Mouse (Mus musculus) neural tube, embryonic 11.5 days (tissue): Measurements from ENCODE around the gene Rassf5. TPM values are rescaled to one million over a fixed set of nuclear protein-coding genes. Genes with fewer than 3 reads are reported as not detected.

Source experiments
- ATAC-seq: fragments of 200-750 bp; cut with Nextera tagmentation; 2 replicates; pipeline ENCODE4 v1.8.0; 2017; ENCODE audit warnings: moderate number of reproducible peaks, mild to moderate bottlenecking, moderate TSS enrichment, moderate library complexity; ENCODE audit not compliant: insufficient read depth, low FRiP score, low TSS enrichment
- DNase-seq: peaks from one replicate; pipeline ENCODE4 v3.0.0-alpha.2; 2015; ENCODE audit warnings: low spot score
- H3K27ac ChIP-seq: fragments of 300-500 bp; sonication (generic); 2 replicates; pipeline ENCODE4 v1.5.1; 2014; ENCODE audit warnings: low read depth, mild to moderate bottlenecking, low read length
- H3K27me3 ChIP-seq: fragments of 300-500 bp; sonication (generic); 2 replicates; pipeline ENCODE4 v1.6.1; 2014; ENCODE audit warnings: mild to moderate bottlenecking, low read length, mixed read lengths; ENCODE audit not compliant: control insufficient read depth, insufficient read depth
- H3K36me3 ChIP-seq: fragments of 300-500 bp; sonication (generic); 2 replicates; pipeline ENCODE4 v1.6.1; 2014; ENCODE audit warnings: mild to moderate bottlenecking, low read length, moderate library complexity, mixed read lengths; ENCODE audit not compliant: control insufficient read depth, insufficient read depth
- H3K4me1 ChIP-seq: fragments of 300-500 bp; sonication (generic); 2 replicates; pipeline ENCODE4 v1.6.1; 2014; ENCODE audit warnings: low read length, mixed read lengths; ENCODE audit not compliant: control insufficient read depth, insufficient read depth
- H3K4me2 ChIP-seq: fragments of 300-500 bp; sonication (generic); 2 replicates; pipeline ENCODE4 v1.6.1; 2014; ENCODE audit warnings: low read depth, mild to moderate bottlenecking, moderate library complexity
- H3K4me3 ChIP-seq: fragments of 300-500 bp; sonication (generic); 2 replicates; pipeline ENCODE4 v1.5.1; 2014; ENCODE audit warnings: low read depth, low read length
- H3K9ac ChIP-seq: fragments of 300-500 bp; sonication (generic); 2 replicates; pipeline ENCODE4 v1.6.1; 2014; ENCODE audit warnings: mild to moderate bottlenecking, low read length
- H3K9me3 ChIP-seq: fragments of 300-500 bp; sonication (generic); 2 replicates; pipeline ENCODE4 v1.6.1; 2016; ENCODE audit warnings: low read length; ENCODE audit not compliant: control insufficient read depth
- WGBS: fragments of 180-500 bp; shearing (Covaris S2); extraction: QIAGEN DNeasy Blood & Tissue Kit; methylation state at CpG from one replicate; pipeline ENCODE4 v1.1.7; 2014; 5-methylcytosine and 5-hydroxymethylcytosine counted together
- polyA plus RNA-seq: library from polyadenylated mRNA; unstranded; fragments of >200 nt; fragmentation: Nextera tagmentation; extraction: Ambion mirVana; gene quantifications from 2 replicates; pipeline ENCODE4 v1.2.1, GENCODE M21; 2014

Gene Rassf5
- polyA plus RNA-seq, 1 experiment from 2014 or later = 1.2 TPM

DNA sequence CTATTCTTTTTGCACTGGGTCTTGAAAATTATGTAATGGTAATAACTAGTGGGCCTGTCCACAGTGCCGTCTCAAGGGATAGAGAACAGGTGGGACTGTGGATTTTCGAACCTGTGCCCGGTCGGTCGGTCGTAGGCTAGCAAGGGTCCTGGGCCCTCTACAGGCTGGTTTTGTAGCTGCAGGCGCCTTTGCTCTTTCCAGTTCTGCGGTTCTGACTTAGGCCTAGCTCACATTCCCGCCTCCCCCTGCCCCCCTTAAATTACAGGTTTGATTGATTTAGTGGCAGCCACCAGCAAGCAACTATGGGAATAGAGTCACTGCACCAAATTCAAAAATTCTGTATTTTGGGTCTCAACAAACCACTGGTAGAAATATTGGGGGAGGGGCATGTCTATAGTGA, 868 bp upstream of the Rassf5 start:
- DNase-seq (peak; percentile 50), ATAC-seq (peak; percentile 39)
- H3K9me3 ChIP-seq = no peaks in the 10 kb centered on the region
- peak overlapping the region; percentile 86 for H3K4me2 ChIP-seq
- H3K27ac ChIP-seq = no peak overlapping the region
- peaks cover 23% of the 10 kb centered on the region for H3K27me3 ChIP-seq
- H3K4me3 ChIP-seq = peak overlapping the region; percentile 61
- H3K9ac ChIP-seq = no peak overlapping the region
- no peaks in the 10 kb centered on the region for H3K36me3 ChIP-seq
- 7% methylated on average over 9 of the region's 9 CpGs for WGBS
- H3K4me1 ChIP-seq = no peaks in the 10 kb centered on the region

DNA sequence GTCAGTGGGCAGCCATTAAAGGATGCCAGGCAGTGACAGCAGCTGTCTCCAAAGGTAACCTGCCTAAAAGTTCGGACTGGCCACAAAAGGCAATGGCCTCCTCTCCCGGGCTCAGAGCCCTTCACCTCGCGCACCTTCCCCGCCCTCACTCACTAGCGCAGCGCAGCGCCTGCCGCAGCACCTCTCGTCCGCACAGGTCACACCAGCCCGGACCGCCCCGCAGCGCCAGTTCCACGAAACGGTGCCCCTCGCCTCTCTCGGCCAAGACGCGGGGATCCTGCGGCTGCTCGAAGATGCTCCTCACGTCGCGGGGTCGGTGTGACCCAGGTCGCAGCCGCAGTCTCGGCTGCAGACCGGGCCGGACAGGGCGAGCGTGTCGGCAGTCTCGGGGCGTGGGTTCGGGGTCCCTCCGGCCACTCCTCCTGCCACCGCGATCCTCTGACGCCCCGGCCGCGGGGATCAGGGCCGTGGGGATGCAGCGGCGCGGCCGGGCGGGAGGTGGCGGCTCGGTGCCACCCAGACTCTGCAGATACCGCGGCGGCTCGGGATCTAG, 446 bp downstream of the Rassf5 start:
- no peaks in the 10 kb centered on the region for H3K36me3 ChIP-seq
- under 1% methylated on average over 55 of the region's 57 CpGs for WGBS
- ATAC-seq (peak; percentile 39), DNase-seq (peak; percentile 12)
- no peak overlapping the region for H3K27ac ChIP-seq
- H3K9ac ChIP-seq = peak overlapping the region; percentile 60
- H3K9me3 ChIP-seq = no peaks in the 10 kb centered on the region
- H3K4me1 ChIP-seq = no peaks in the 10 kb centered on the region
- H3K27me3 ChIP-seq = peaks cover 23% of the 10 kb centered on the region
- H3K4me3 ChIP-seq = peak overlapping the region; percentile 61
- peak overlapping the region; percentile 86 for H3K4me2 ChIP-seq

DNA sequence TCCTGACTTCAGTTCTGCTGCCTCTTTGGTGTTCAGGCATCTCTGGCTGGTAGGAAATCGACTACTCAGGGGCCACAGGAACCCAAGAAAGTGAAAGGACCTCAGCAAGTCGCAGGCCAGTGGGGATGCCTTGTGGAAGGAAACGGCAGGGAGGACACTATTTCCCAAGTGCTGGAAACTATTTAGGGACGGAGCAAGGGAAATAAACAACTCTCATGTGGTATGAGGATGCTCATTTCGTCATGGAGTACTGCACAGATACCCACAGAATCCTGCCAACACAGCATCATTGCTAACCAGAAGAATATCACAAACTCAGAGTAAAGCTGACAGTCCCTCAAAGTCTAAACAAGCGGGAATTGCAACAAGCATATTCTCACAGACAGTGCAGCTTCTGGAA, 2.1 kb downstream of the Rassf5 start:
- 71% methylated on average over 6 of the region's 6 CpGs for WGBS
- DNase-seq (no peak), ATAC-seq (no peak)
- no peaks in the 10 kb centered on the region for H3K36me3 ChIP-seq
- H3K9ac ChIP-seq = no peak overlapping the region
- no peak overlapping the region for H3K4me3 ChIP-seq
- H3K9me3 ChIP-seq = no peaks in the 10 kb centered on the region
- no peak overlapping the region for H3K4me2 ChIP-seq
- H3K27ac ChIP-seq = no peak overlapping the region
- H3K4me1 ChIP-seq = no peaks in the 10 kb centered on the region
- peaks cover 23% of the 10 kb centered on the region for H3K27me3 ChIP-seq

DNA sequence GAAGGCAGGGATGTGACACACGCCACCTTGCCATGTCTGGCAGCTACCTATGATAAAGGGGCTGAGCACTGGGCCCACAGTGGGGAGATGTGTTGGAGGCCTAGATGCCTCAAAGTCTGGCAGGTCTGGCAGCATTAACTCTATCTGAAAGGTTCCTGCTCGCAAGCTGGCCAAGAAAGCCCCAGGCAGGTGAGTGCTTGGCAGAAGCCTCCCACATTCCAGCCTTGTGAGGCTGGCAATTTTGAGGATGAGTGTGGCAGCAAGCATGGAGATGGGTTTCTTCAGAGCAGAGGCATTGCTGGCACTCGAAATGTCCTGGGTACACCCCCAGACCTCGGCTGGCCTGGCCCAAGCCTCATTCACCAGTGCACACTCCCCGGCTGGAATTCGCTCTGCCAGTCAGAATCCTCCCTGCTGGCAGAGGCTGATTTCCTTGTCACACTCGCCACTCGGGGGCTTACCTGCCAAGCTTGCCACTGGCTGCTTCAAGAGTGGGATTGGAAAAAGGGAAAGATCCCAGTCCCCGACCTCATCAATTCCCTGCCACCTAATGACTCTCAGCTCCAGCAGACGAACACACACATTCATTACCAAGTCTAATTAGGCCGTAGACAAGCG, 5.4 kb downstream of the Rassf5 start:
- DNase-seq = no peak
- no peak overlapping the region for H3K4me3 ChIP-seq
- ATAC-seq = no peak
- H3K4me2 ChIP-seq = no peak overlapping the region
- no peaks in the 10 kb centered on the region for H3K36me3 ChIP-seq
- H3K27ac ChIP-seq = no peak overlapping the region
- H3K4me1 ChIP-seq = no peaks in the 10 kb centered on the region
- H3K9ac ChIP-seq = no peak overlapping the region
- peaks cover 12% of the 10 kb centered on the region for H3K27me3 ChIP-seq
- 68% methylated on average over 12 of the region's 12 CpGs for WGBS
- no peaks in the 10 kb centered on the region for H3K9me3 ChIP-seq

- Histone ChIP-seq H3K27ac (no peak overlapping the region), H3K4me2 (no peak overlapping the region), H3K36me3 (no peaks in the 10 kb centered on the region), H3K4me3 (no peak overlapping the region), H3K27me3 (peaks cover 5% of the 10 kb centered on the region), H3K9ac (no peak overlapping the region), H3K9me3 (no peaks in the 10 kb centered on the region), H3K4me1 (no peaks in the 10 kb centered on the region)
- ATAC-seq (no peak), DNase-seq (no peak)
- WGBS = 80% methylated on average over 8 of the region's 8 CpGs
These were observed 6.1 kb downstream of the Rassf5 start for GRCm38 (mm10) chr1:131238931-131239381.

- no peak overlapping the region for H3K9ac ChIP-seq
- ATAC-seq (no peak), DNase-seq (no peak)
- no peaks in the 10 kb centered on the region for H3K36me3 ChIP-seq
- no peak overlapping the region for H3K4me2 ChIP-seq
- H3K27me3 ChIP-seq = no peaks in the 10 kb centered on the region
- no peaks in the 10 kb centered on the region for H3K4me1 ChIP-seq
- H3K9me3 ChIP-seq = no peaks in the 10 kb centered on the region
- H3K4me3 ChIP-seq = no peak overlapping the region
- WGBS = 64% methylated on average over 7 of the region's 7 CpGs
- no peak overlapping the region for H3K27ac ChIP-seq
These were observed 9.0 kb downstream of the Rassf5 start for GRCm38 (mm10) chr1:131236077-131236476.

GRCm38 (mm10) chr1:131233527-131233926, 11.5 kb downstream of the Rassf5 start:
- DNase-seq (no peak), ATAC-seq (no peak)
- Histone ChIP-seq H3K4me3 (no peak overlapping the region), H3K36me3 (no peaks in the 10 kb centered on the region), H3K4me2 (no peak overlapping the region), H3K27me3 (no peaks in the 10 kb centered on the region), H3K9ac (no peak overlapping the region), H3K4me1 (no peaks in the 10 kb centered on the region), H3K27ac (no peak overlapping the region), H3K9me3 (no peaks in the 10 kb centered on the region)
- 68% methylated on average over 12 of the region's 12 CpGs for whole genome bisulfite sequencing

- no peaks in the 10 kb centered on the region for H3K36me3 ChIP-seq
- H3K4me3 ChIP-seq = no peak overlapping the region
- 91% methylated on average over 5 of the region's 5 CpGs for WGBS
- H3K27ac ChIP-seq = no peak overlapping the region
- no peaks in the 10 kb centered on the region for H3K9me3 ChIP-seq
- H3K4me1 ChIP-seq = no peaks in the 10 kb centered on the region
- H3K27me3 ChIP-seq = no peaks in the 10 kb centered on the region
- no peak overlapping the region for H3K9ac ChIP-seq
- DNase-seq (no peak), ATAC-seq (no peak)
- no peak overlapping the region for H3K4me2 ChIP-seq
These were observed 16.4 kb downstream of the Rassf5 start for GRCm38 (mm10) chr1:131228659-131229058.

DNA sequence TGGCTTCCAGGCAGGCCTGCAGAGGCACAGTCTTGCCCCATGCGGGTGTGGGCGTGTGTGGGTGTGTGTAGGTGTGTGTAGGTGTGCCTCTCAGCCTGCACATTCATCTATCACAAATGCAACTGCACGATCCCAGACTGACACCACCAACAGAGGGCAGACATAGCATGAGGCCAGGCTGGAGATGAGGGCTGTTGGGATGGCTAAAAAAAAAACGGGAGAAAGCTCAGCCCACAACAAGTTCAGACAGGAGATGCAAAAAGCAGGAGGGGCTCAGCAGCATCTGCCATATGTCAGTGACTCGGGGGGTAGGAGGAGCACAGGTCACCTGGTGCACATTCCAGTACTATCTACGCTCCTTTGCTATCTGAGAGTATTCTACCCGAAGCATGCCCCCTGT, 16.8 kb downstream of the Rassf5 start:
- WGBS = 67% methylated on average over 7 of the region's 7 CpGs
- Histone ChIP-seq H3K36me3 (no peaks in the 10 kb centered on the region), H3K9me3 (no peaks in the 10 kb centered on the region), H3K4me1 (no peaks in the 10 kb centered on the region), H3K4me2 (no peak overlapping the region), H3K9ac (no peak overlapping the region), H3K27me3 (no peaks in the 10 kb centered on the region), H3K27ac (no peak overlapping the region), H3K4me3 (no peak overlapping the region)
- no peak for DNase-seq
- ATAC-seq = no peak
